Mouse (Mus musculus) erythroblast, embryonic 14.5 days (primary cell): Measurements from ENCODE around the gene Bach2. TPM values are rescaled to one million over a fixed set of nuclear protein-coding genes. Genes with fewer than 3 reads are reported as not detected.

Experiments
- H3K27me3 ChIP-seq: 2 replicates; pipeline ENCODE4 v1.6.1; 2012; ENCODE audit warnings: inconsistent platforms; ENCODE audit not compliant: control insufficient read depth
- H3K36me3 ChIP-seq: 2 replicates; pipeline ENCODE4 v1.6.1; 2012; ENCODE audit warnings: mild to moderate bottlenecking, inconsistent platforms; ENCODE audit not compliant: control insufficient read depth
- H3K4me1 ChIP-seq: 2 replicates; pipeline ENCODE4 v1.6.1; 2012; ENCODE audit warnings: inconsistent platforms; ENCODE audit not compliant: control insufficient read depth
- H3K4me3 ChIP-seq: replicated peaks from 2 replicates; pipeline ENCODE3; 2012; ENCODE audit warnings: moderate library complexity, mild to moderate bottlenecking, inconsistent platforms
- H3K9me3 ChIP-seq: 2 replicates; pipeline ENCODE4 v1.6.1; 2012; ENCODE audit warnings: low read length, inconsistent platforms, mixed read lengths; ENCODE audit not compliant: control insufficient read depth
- GATA1 ChIP-seq: IDR thresholded peaks from 2 replicates; pipeline ENCODE4 v1.6.1; 2012; ENCODE audit warnings: low read length, inconsistent platforms, mixed read lengths
- TAL1 ChIP-seq: IDR thresholded peaks from 3 replicates; pipeline ENCODE4 v1.6.1; 2012; ENCODE audit warnings: low read length, inconsistent platforms, mixed read lengths
- polyA plus RNA-seq: library from polyadenylated mRNA; stranded (reverse); fragments of >175 nt; gene quantifications from 2 replicates; pipeline ENCODE4 v1.2.3, GENCODE M21; 2012

Gene Bach2
- polyA plus RNA-seq, 1 experiment, result 0.02 TPM

DNA sequence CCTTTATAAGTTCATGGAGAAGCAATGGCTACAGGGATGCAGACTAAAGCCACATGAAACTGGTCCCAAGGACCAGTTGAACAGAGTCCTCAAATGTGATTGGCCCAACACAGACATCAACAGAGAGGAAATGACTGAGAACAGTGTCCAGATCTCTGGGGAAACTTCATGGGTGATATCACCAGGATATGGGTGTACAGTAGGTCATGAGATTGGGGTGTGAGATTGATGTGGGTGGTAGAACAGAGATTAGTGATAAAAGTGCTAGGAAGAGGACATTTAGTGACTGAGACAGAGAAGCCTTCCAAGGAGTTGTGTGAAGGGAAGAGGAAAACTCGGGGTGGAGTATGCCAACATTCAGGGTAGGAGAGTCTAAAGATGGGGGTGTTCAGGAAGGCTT lies 29.4 kb downstream of the Bach2 start:
- H3K4me3 ChIP-seq, result no peak overlapping the region
- H3K4me1 ChIP-seq, result no peaks in the 10 kb centered on the region
- H3K9me3 ChIP-seq, result no peaks in the 10 kb centered on the region
- H3K36me3 ChIP-seq, result no peaks in the 10 kb centered on the region
- TF ChIP-seq TAL1 (no peak), GATA1 (no peak)
- no peaks in the 10 kb centered on the region for H3K27me3 ChIP-seq

DNA sequence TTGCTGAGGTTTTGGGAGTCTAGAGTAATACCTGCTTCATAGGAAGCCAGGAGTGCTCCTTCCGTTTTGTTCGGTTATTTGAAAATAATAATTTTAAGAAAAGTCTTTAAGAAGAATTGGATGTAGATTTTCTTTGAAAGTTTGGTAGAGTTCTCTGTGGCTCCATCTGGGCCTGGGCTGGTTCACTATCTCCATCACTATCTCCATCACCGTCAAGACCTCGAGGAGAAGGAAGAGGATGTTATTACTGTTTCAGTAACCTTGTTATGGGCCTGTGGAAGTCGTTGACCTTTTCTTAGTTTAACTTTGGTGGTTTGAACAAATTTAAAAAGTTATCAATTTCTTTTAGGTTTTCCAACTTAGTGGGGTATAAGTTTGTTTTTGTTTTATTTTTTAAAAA lies 33.8 kb downstream of the Bach2 start:
- Histone ChIP-seq H3K36me3 (no peaks in the 10 kb centered on the region), H3K4me1 (no peaks in the 10 kb centered on the region), H3K9me3 (no peaks in the 10 kb centered on the region), H3K27me3 (no peaks in the 10 kb centered on the region), H3K4me3 (no peak overlapping the region)
- TF ChIP-seq TAL1, result no peak
- TF ChIP-seq GATA1, result no peak

DNA sequence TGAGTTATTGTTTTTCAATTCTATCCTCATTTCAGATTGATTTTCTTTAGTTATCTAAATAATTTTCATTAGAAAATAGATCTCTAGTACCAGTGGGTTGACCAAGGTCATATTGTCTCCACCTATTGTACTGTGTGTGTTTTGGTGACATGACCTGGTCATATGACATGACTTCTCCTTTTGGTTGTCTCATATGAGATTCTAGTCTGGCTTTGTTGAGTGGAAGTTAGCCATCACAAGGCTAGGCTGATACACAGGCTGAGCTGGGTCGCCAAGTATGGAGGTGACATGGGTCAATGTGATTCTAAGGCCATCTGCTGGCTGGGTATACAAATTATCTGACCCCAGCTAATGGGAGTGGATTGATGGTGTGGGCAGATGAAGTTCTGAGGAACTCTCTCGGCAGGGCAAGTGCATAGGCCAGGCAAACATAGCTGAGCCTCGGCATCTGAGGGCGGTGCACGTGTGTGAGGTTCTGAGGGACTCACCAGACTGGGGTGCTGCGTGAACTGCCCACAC lies 36.2 kb downstream of the Bach2 start:
- Histone ChIP-seq H3K4me1 (no peaks in the 10 kb centered on the region), H3K4me3 (no peak overlapping the region), H3K9me3 (no peaks in the 10 kb centered on the region), H3K27me3 (no peaks in the 10 kb centered on the region), H3K36me3 (no peaks in the 10 kb centered on the region)
- TF ChIP-seq TAL1 (no peak), GATA1 (no peak)

DNA sequence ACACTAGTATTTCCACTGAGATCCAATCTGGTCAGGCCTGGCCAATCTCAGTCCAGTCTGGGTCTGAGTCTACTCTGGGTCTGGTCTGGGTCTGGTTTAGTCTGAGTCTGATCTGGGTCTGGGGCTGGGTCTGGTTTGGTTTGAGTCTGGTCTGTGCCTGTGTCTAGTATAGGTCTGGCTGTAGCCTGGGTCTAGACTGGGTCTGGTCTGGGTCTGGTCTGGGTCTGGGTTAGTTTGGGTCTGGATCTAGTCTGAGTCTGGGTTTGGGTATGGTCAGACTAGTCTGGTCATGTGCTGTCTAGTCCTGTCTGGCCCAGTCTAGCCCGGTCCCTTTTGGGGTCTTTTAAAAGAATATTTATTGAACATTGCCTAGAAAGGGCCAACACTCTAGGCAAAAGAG lies 41.2 kb downstream of the Bach2 start:
- Histone ChIP-seq H3K36me3 (no peaks in the 10 kb centered on the region), H3K4me1 (no peaks in the 10 kb centered on the region), H3K27me3 (no peaks in the 10 kb centered on the region), H3K4me3 (no peak overlapping the region), H3K9me3 (no peaks in the 10 kb centered on the region)
- no peak for TF ChIP-seq GATA1
- no peak for TF ChIP-seq TAL1

DNA sequence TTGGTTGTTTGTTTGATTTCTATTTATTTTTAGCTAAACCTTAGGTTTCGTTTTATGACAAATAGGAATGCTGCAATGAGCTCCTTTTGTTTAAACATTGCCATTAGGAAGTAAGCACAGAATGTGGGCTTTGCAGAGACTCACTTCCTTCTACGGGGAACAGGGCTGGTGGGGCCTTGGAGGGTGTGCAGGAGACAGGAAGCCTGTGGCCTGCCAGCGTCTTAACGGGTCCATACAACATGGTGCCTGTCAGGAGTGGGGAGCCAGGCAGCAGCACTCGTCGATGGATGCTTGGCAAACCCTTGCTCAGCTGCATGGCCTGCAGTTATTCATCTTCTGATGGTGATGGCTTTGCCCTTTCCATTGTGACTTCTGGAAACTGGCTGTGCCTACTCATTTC lies 41.8 kb downstream of the Bach2 start:
- H3K9me3 ChIP-seq, result no peaks in the 10 kb centered on the region
- H3K4me1 ChIP-seq, result no peaks in the 10 kb centered on the region
- no peaks in the 10 kb centered on the region for H3K27me3 ChIP-seq
- H3K36me3 ChIP-seq, result no peaks in the 10 kb centered on the region
- no peak overlapping the region for H3K4me3 ChIP-seq
- TF ChIP-seq GATA1, result no peak
- TF ChIP-seq TAL1, result no peak

DNA sequence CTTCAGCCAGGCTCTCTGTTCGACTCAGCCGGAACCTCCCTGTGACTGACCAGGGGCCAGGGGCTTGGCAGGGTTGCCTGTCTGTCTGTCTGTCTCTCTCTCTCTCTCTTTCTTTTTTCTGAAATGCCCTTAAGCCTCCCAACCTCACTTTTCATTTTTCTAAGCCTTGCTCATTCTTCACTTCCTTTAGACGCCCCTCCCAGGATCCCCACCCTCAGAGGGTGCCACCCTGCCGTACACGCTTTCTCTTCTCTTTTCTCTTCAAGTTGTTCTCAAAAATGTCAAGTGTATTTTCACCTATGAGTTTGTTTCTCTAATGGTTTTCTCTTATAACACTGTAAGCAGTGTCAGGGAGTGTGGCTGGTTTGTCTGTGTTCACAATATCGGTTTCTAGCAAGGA lies 42.7 kb downstream of the Bach2 start:
- Histone ChIP-seq H3K4me1 (no peaks in the 10 kb centered on the region), H3K9me3 (no peaks in the 10 kb centered on the region), H3K27me3 (no peaks in the 10 kb centered on the region), H3K4me3 (no peak overlapping the region), H3K36me3 (no peaks in the 10 kb centered on the region)
- TF ChIP-seq GATA1, result no peak
- TF ChIP-seq TAL1, result no peak

DNA sequence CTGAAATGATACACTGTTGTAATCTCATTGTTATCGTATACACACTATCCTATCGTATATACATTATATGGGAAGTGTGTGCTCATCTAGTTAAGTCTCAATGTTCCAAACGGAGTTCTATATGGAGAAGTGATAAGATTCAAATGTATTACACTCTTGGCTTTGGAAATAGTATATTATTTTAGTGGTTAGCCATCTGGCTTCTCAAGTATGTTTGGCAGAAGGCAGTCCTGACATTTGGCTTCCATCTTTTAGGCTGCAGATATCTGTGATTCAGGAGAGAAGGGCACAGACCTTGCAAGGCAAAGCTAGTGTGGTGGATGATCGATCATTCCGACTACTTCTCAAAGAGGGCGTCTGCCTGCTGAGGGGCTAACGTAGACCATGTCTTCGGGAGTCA lies 47.8 kb downstream of the Bach2 start:
- peaks cover 2% of the 10 kb centered on the region; the same call in 1 of the 2 replicates for H3K4me1 ChIP-seq

DNA sequence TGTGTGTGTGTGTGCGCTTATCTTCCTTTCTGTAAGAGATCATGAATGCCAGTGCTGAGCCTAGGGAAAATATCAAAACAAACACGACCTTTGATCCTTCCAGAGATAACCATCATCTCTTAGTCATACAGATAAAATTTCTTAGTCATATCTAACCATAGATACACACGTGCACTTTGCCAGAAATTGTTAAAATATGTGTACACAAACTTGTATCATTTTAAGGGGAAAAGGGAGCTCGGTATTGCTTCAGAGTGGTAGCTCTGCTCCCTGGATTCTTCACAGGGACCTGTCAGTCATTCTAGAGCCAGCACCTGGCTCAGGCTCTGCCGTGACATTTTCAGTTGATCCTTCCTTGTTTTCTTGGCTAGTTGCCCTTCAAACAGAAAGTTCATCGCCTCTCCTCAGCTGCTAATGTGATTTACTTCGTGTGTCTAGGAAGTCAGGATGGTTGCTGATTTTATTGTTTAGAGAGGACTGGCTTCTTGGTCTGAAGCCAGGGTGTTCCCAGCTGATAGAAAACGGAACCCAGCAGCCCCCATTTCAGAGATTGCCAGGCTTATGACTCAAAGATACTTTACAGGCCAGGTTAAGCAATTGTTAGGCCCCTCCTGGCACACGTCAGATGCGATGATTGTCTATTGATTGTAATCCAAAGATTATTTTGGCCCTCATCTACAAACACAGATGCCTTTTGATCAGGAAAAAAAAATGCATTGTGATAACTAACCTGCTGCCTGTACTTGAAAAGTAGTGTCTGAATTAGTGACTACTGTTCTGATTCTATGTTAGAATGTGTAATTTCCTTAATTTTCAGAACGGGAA lies 49.6 kb downstream of the Bach2 start:
- Histone ChIP-seq H3K9me3 (no peaks in the 10 kb centered on the region), H3K4me1 (peaks cover 3% of the 10 kb centered on the region; the same call in 1 of the 2 replicates), H3K27me3 (no peaks in the 10 kb centered on the region), H3K36me3 (no peaks in the 10 kb centered on the region), H3K4me3 (no peak overlapping the region)
- no peak for TF ChIP-seq GATA1

More for the DNA sequence above, 47.8 kb downstream of the Bach2 start:
- H3K27me3 ChIP-seq, result no peaks in the 10 kb centered on the region
- no peaks in the 10 kb centered on the region for H3K36me3 ChIP-seq
- no peak for TF ChIP-seq TAL1
- no peak for TF ChIP-seq GATA1
- no peak overlapping the region for H3K4me3 ChIP-seq
- H3K9me3 ChIP-seq, result no peaks in the 10 kb centered on the region

DNA sequence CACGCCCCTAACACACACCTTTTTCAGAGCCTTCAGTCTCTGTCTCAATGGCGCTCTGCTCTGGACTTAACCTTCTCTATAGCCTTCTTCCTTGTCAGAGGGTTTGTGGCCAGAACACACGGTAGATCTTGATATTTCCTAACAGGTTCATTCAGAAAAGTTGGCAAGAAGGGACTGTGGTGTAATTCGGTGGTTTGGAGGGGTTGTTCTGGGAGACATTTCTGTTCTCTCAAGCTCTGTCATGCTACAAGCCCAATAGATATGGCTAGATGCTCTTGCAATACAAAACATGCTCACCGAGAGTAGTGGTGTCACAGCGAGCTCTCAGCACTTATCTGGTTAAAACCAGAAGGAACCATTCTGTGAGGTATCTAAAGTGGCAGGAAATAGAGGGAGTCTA lies 51.2 kb downstream of the Bach2 start:
- no peaks in the 10 kb centered on the region for H3K36me3 ChIP-seq
- H3K9me3 ChIP-seq, result no peaks in the 10 kb centered on the region
- no peaks in the 10 kb centered on the region for H3K27me3 ChIP-seq
- H3K4me3 ChIP-seq, result no peak overlapping the region
- no peak for TF ChIP-seq GATA1
- TF ChIP-seq TAL1, result no peak
- H3K4me1 ChIP-seq, result peaks cover 3% of the 10 kb centered on the region; the same call in 1 of the 2 replicates
